Mouse (Mus musculus) G1E (cell line): ENCODE data around the gene Ctxn2. TPM values are rescaled to one million over a fixed set of nuclear protein-coding genes. Genes with fewer than 3 reads are reported as not detected.

Experiments used
- ATAC-seq: 2 replicates; pipeline ENCODE4 v1.8.0; 2016; ENCODE audit warnings: mild to moderate bottlenecking; ENCODE audit not compliant: insufficient number of reproducible peaks, poor library complexity, low FRiP score, severe bottlenecking; ENCODE audit errors: extremely low read depth
- DNase-seq: peaks from one replicate; pipeline ENCODE4 v3.0.0; 2012; ENCODE audit warnings: low spot score
- H3K27me3 ChIP-seq: 2 replicates; pipeline ENCODE4 v1.6.1; 2012; ENCODE audit warnings: mild to moderate bottlenecking, low read length, inconsistent platforms; ENCODE audit not compliant: insufficient read depth
- H3K36me3 ChIP-seq: replicated peaks from 2 replicates; pipeline ENCODE3; 2012; ENCODE audit warnings: mild to moderate bottlenecking, inconsistent platforms
- H3K4me1 ChIP-seq: 2 replicates; pipeline ENCODE4 v1.6.1; 2012; ENCODE audit warnings: low read depth, low read length, inconsistent platforms, mixed read lengths; ENCODE audit not compliant: insufficient read depth
- H3K4me3 ChIP-seq: 2 replicates; pipeline ENCODE4 v1.5.1; 2012; ENCODE audit warnings: low read depth, mild to moderate bottlenecking, inconsistent platforms, low read length, moderate library complexity, mixed read lengths
- H3K9me3 ChIP-seq: replicated peaks from 2 replicates; pipeline ENCODE4 v1.6.1; 2012; ENCODE audit warnings: inconsistent platforms
- CTCF ChIP-seq: IDR thresholded peaks from 2 replicates; pipeline ENCODE4 v1.5.1; 2012; ENCODE audit warnings: low read depth, low read length, inconsistent platforms, mixed read lengths
- GATA1 ChIP-seq: IDR thresholded peaks from 2 replicates; pipeline ENCODE4 v1.6.1; 2012; ENCODE audit warnings: borderline replicate concordance, low read length, inconsistent platforms, mixed read lengths
- GATA2 ChIP-seq: IDR thresholded peaks from 2 replicates; pipeline ENCODE4 v1.6.1; 2012; ENCODE audit warnings: low read depth, low read length, inconsistent platforms, borderline replicate concordance
- POLR2AphosphoS5 ChIP-seq: IDR thresholded peaks from 2 replicates; pipeline ENCODE4 v1.6.1; 2012; ENCODE audit warnings: low read depth, low read length, inconsistent platforms; ENCODE audit not compliant: insufficient replicate concordance
- TAL1 ChIP-seq: conservative IDR thresholded peaks from 2 replicates; pipeline ENCODE4 v1.6.1; 2012; ENCODE audit warnings: low read depth, low read length, inconsistent platforms, mixed read lengths
- polyA plus RNA-seq: library from polyadenylated mRNA; stranded (reverse); fragments of >175 nt; gene quantifications from 2 replicates; pipeline ENCODE4 v1.2.3, GENCODE M21; 2012
- total RNA-seq, 2 experiments: library from RNA; stranded (forward) in 1 of 2; stranded (reverse) in 1 of 2; fragments of 200-1000 nt in 1 of 2; fragments of >200 nt in 1 of 2; fragmentation: Nextera tagmentation in 1 of 2; gene quantifications; 2 replicates each; pipeline ENCODE4 v1.2.3; 2014 to 2017

Ctxn2 gene
- total and polyA plus RNA-seq, 3 experiments = not detected

DNA sequence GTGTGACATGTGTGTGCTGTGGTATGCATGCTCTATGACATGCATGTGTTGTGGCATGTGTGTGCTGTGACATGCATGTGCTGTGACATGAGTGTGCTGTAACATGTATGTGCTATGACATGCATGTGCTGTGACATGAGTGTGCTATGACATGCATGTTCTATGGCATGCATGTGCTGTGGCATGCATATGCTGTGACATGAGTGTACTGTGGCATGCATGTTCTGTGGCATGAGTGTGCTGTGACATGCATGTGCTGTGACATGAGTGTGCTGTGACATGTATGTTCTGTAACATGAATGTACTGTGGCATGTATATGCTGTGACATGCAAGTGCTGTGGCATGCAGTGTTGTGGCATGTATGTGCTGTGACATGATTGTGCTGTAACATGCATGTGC, 56.4 kb downstream of the Ctxn2 start:
- no peaks in the 10 kb centered on the region; the same call in 1 of the 2 replicates for H3K4me1 ChIP-seq
- no peak overlapping the region; the same call in 1 of the 2 replicates for H3K4me3 ChIP-seq
- no peaks in the 10 kb centered on the region for H3K36me3 ChIP-seq
- H3K27me3 ChIP-seq = no peaks in the 10 kb centered on the region; the same call in 1 of the 2 replicates
- TF ChIP-seq CTCF (no peak), GATA2 (no peak), GATA1 (no peak), POLR2AphosphoS5 (peak; percentile 86; the same call in 1 of the 2 replicates), TAL1 (no peak)
- DNase-seq (no peak), ATAC-seq (no peak)
- H3K9me3 ChIP-seq = peaks cover 5% of the 10 kb centered on the region

DNA sequence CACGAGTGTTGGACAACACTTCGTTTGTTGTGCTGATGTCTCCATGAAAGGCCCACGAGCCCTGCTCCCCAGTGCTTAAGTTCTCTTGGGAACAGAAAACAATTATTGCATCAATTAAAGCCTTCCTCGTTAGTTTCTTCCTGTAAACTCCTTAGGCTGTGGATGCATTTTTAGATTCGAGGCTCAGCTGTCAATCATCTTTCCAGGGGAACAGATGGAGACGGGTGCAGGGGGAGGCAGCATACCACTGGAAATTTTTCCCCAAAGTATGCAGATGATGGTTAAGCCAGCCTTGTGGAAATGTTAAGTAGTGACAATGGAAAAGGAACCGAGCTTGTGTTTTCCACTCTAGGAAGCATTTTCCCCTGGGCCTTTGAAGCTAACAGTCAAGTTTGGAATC, 60.3 kb downstream of the Ctxn2 start:
- no peak for ATAC-seq
- TF ChIP-seq GATA2 (no peak), POLR2AphosphoS5 (no peak), CTCF (no peak), TAL1 (no peak), GATA1 (no peak)
- Histone ChIP-seq H3K9me3 (peaks cover 5% of the 10 kb centered on the region), H3K4me1 (no peaks in the 10 kb centered on the region; the same call in 1 of the 2 replicates), H3K4me3 (no peak overlapping the region), H3K36me3 (no peaks in the 10 kb centered on the region), H3K27me3 (no peaks in the 10 kb centered on the region; the same call in 1 of the 2 replicates)
- DNase-seq = no peak

Other genes starting within 250 kb of the Ctxn2 start
- gene Slc24a5, start 68.6 kb upstream of the Ctxn2 start, total RNA-seq (2014; fragmentation: Nextera tagmentation) = not detected in 2 replicates
- 2.1 and 2.3 TPM in 2 replicates for gene Slc24a5, start 68.6 kb upstream of the Ctxn2 start, total RNA-seq (2017)
- gene Slc24a5, start 68.6 kb upstream of the Ctxn2 start, polyA plus RNA-seq = not detected in 2 replicates
- 58.5 and 83.4 TPM in 2 replicates for gene Myef2, start 13.0 kb upstream of the Ctxn2 start, total RNA-seq (2014; fragmentation: Nextera tagmentation)
- gene Myef2, start 13.0 kb upstream of the Ctxn2 start, total RNA-seq (2017) = 51.1 and 57.6 TPM in 2 replicates
- gene Myef2, start 13.0 kb upstream of the Ctxn2 start, polyA plus RNA-seq = 19.2 and 21.4 TPM in 2 replicates
- gene Slc12a1, start 15.8 kb downstream of the Ctxn2 start, total RNA-seq (2014; fragmentation: Nextera tagmentation) = not detected in 2 replicates
- under 0.01 and 0.06 TPM in 2 replicates for gene Slc12a1, start 15.8 kb downstream of the Ctxn2 start, total RNA-seq (2017)
- gene Slc12a1, start 15.8 kb downstream of the Ctxn2 start, polyA plus RNA-seq = not detected in 2 replicates
- gene Dut, start 110.5 kb downstream of the Ctxn2 start, total RNA-seq (2014; fragmentation: Nextera tagmentation) = 75.5 and 91.7 TPM in 2 replicates
- 161 and 165 TPM in 2 replicates for gene Dut, start 110.5 kb downstream of the Ctxn2 start, total RNA-seq (2017)
- gene Dut, start 110.5 kb downstream of the Ctxn2 start, polyA plus RNA-seq = 113 and 139 TPM in 2 replicates